23 mouse cellular contexts compared by ENCODE assay signal in genomic region chr4:132964064-132964463, GRCm38 (mm10). TPM values are rescaled to one million over a fixed set of nuclear protein-coding genes. Genes with fewer than 3 reads are reported as not detected.
DNase-seq lines count a peak whose midpoint lies in the region; ATAC-seq and TF ChIP-seq lines count a peak whose summit lies in the region.
"Had no signal": no experiment of that assay in that cellular context is flagged by ENCODE, and none has a peak within 500 bp of the region (broad histone marks: within the 10 kb centered on the region; RNA-seq: fewer than 3 reads in every experiment).

No protein-coding gene starts in this region.

- no peak for DNase-seq in hindbrain, embryonic 10.5 days (ENCODE audit: low spot score)
- no peak for DNase-seq in hindbrain, postnatal 0 days (ENCODE audit: low spot score)
- peak; percentile 57 for DNase-seq in ES-CJ7 (ENCODE audit: low read depth, low spot score)
- no peak for DNase-seq in embryonic facial prominence, embryonic 10.5 days (ENCODE audit: low spot score)
- no peak for DNase-seq in adrenal gland, postnatal 36 days
- DNase-seq: adrenal gland, postnatal 25 days; cerebellum, adult 11 months; cerebellum, adult 9-11 months; gastrocnemius, postnatal 10 days; heart, postnatal 14 days; kidney, postnatal 4 days; liver; lung, postnatal 36 days had no signal

- no peaks in the 10 kb centered on the region for H3K36me3 ChIP-seq in hindbrain, embryonic 10.5 days
- no peaks in the 10 kb centered on the region for H3K36me3 ChIP-seq in hindbrain, postnatal 0 days (ENCODE audit: insufficient read depth, low read length)
- no peaks in the 10 kb centered on the region for H3K36me3 ChIP-seq in embryonic facial prominence, embryonic 10.5 days (replicated peaks)
- no peaks in the 10 kb centered on the region for H3K36me3 ChIP-seq in midbrain, embryonic 15.5 days (replicated peaks)
- H3K36me3 ChIP-seq in intestine, embryonic 16.5 days (ENCODE audit: control insufficient read depth, insufficient read depth, low read length) = no peaks in the 10 kb centered on the region
- H3K36me3 ChIP-seq: heart, embryonic 13.5 days; hindbrain, embryonic 15.5 days; liver, embryonic 15.5 days; lung, embryonic 15.5 days; neural tube, embryonic 12.5 days had no signal

- no peak overlapping the region for H3K4me2 ChIP-seq in hindbrain, postnatal 0 days (ENCODE audit: low read depth, low read length)
- no peak overlapping the region for H3K4me2 ChIP-seq in midbrain, embryonic 15.5 days
- no peak overlapping the region for H3K4me2 ChIP-seq in intestine, embryonic 16.5 days (ENCODE audit: low read depth, low read length)
- H3K4me2 ChIP-seq: heart, embryonic 13.5 days; hindbrain, embryonic 15.5 days; liver, embryonic 15.5 days; lung, embryonic 15.5 days; neural tube, embryonic 12.5 days had no signal

- H3K9me3 ChIP-seq in hindbrain, embryonic 10.5 days = no peaks in the 10 kb centered on the region
- no peaks in the 10 kb centered on the region for H3K9me3 ChIP-seq in hindbrain, postnatal 0 days (ENCODE audit: low read length)
- H3K9me3 ChIP-seq in embryonic facial prominence, embryonic 10.5 days = no peaks in the 10 kb centered on the region
- no peaks in the 10 kb centered on the region for H3K9me3 ChIP-seq in midbrain, embryonic 15.5 days
- no peaks in the 10 kb centered on the region for H3K9me3 ChIP-seq in intestine, embryonic 16.5 days (ENCODE audit: control insufficient read depth, low read length)
- H3K9me3 ChIP-seq: heart, embryonic 13.5 days; hindbrain, embryonic 15.5 days; liver, embryonic 15.5 days; lung, embryonic 15.5 days; megakaryocyte, embryonic 14.5 days; neural tube, embryonic 12.5 days had no signal

- WGBS in hindbrain, embryonic 10.5 days = 30% methylated on average over 3 of the region's 3 CpGs
- WGBS in hindbrain, postnatal 0 days = 40% methylated on average over 3 of the region's 3 CpGs
- WGBS in embryonic facial prominence, embryonic 10.5 days = 35% methylated on average over 3 of the region's 3 CpGs
- 39% methylated on average over 3 of the region's 3 CpGs for WGBS in midbrain, embryonic 15.5 days
- 58% methylated on average over 3 of the region's 3 CpGs for WGBS in intestine, embryonic 16.5 days

- ATAC-seq in hindbrain, postnatal 0 days = no peak
- no peak for ATAC-seq in midbrain, embryonic 15.5 days (replicated peaks)
- no peak for ATAC-seq in intestine, embryonic 16.5 days
- ATAC-seq: intestine, postnatal 0 days had no signal

- H3K4me1 ChIP-seq in hindbrain, embryonic 10.5 days (replicated peaks) = peaks cover 53% of the 10 kb centered on the region
- H3K4me1 ChIP-seq in hindbrain, postnatal 0 days (ENCODE audit: insufficient read depth, low read length) = 0 out of 2 replicates have a peak, but pooled peaks cover 14% of the 10 kb centered on the region
- H3K4me1 ChIP-seq in embryonic facial prominence, embryonic 10.5 days = peaks cover 52% of the 10 kb centered on the region
- peaks cover 19% of the 10 kb centered on the region for H3K4me1 ChIP-seq in midbrain, embryonic 15.5 days
- peaks cover 25% of the 10 kb centered on the region for H3K4me1 ChIP-seq in intestine, embryonic 16.5 days (ENCODE audit: control insufficient read depth, insufficient read depth, low read length)

- H3K4me3 ChIP-seq in hindbrain, embryonic 10.5 days = no peak overlapping the region
- H3K4me3 ChIP-seq in hindbrain, postnatal 0 days (ENCODE audit: low read length) = no peak overlapping the region
- H3K4me3 ChIP-seq in embryonic facial prominence, embryonic 10.5 days = no peak overlapping the region
- H3K4me3 ChIP-seq in midbrain, embryonic 15.5 days = no peak overlapping the region
- H3K4me3 ChIP-seq in intestine, embryonic 16.5 days (ENCODE audit: low read length) = no peak overlapping the region
- H3K4me3 ChIP-seq: heart, embryonic 13.5 days; hindbrain, embryonic 15.5 days; liver, embryonic 15.5 days; lung, embryonic 15.5 days; megakaryocyte, embryonic 14.5 days; neural tube, embryonic 12.5 days had no signal

- no peak for TF ChIP-seq CTCF in hindbrain, postnatal 0 days (IDR thresholded peaks at IDR 0.05; ENCODE audit: low read depth)

- peak overlapping the region; percentile 81 for H3K27ac ChIP-seq in hindbrain, embryonic 10.5 days
- H3K27ac ChIP-seq in hindbrain, postnatal 0 days = no peak overlapping the region
- H3K27ac ChIP-seq in embryonic facial prominence, embryonic 10.5 days (replicated peaks) = peak overlapping the region; percentile 81
- peak overlapping the region; percentile 40; the same call in 1 of the 2 replicates for H3K27ac ChIP-seq in midbrain, embryonic 15.5 days
- no peak overlapping the region for H3K27ac ChIP-seq in intestine, embryonic 16.5 days (ENCODE audit: low read length)
- H3K27ac ChIP-seq: heart, embryonic 13.5 days; hindbrain, embryonic 15.5 days; liver, embryonic 15.5 days; lung, embryonic 15.5 days; neural tube, embryonic 12.5 days had no signal

- no peak overlapping the region for H3K9ac ChIP-seq in hindbrain, postnatal 0 days (replicated peaks; ENCODE audit: low read length)
- no peak overlapping the region for H3K9ac ChIP-seq in midbrain, embryonic 15.5 days
- H3K9ac ChIP-seq in intestine, embryonic 16.5 days (ENCODE audit: low read depth, low read length) = no peak overlapping the region
- H3K9ac ChIP-seq: heart, embryonic 13.5 days; hindbrain, embryonic 15.5 days; liver, embryonic 15.5 days; lung, embryonic 15.5 days; neural tube, embryonic 12.5 days had no signal

- no peaks in the 10 kb centered on the region; the same call in 1 of the 2 replicates for H3K27me3 ChIP-seq in hindbrain, embryonic 10.5 days (ENCODE audit: insufficient read depth, poor library complexity, severe bottlenecking)
- no peaks in the 10 kb centered on the region for H3K27me3 ChIP-seq in hindbrain, postnatal 0 days (ENCODE audit: insufficient read depth, low read length)
- H3K27me3 ChIP-seq in embryonic facial prominence, embryonic 10.5 days (replicated peaks; ENCODE audit: low read depth, poor library complexity, severe bottlenecking) = no peaks in the 10 kb centered on the region
- no peaks in the 10 kb centered on the region for H3K27me3 ChIP-seq in midbrain, embryonic 15.5 days (replicated peaks)
- no peaks in the 10 kb centered on the region for H3K27me3 ChIP-seq in intestine, embryonic 16.5 days (replicated peaks; ENCODE audit: control insufficient read depth, insufficient read depth, low read length)
- H3K27me3 ChIP-seq: heart, embryonic 13.5 days; hindbrain, embryonic 15.5 days; liver, embryonic 15.5 days; lung, embryonic 15.5 days; megakaryocyte, embryonic 14.5 days; neural tube, embryonic 12.5 days had no signal

RNA-seq across cellular contexts. Expression of gene Fgr, which starts 9.8 kb away (rescaled TPM):
- polyA plus RNA-seq in hindbrain, embryonic 10.5 days (2016; fragmentation: Nextera tagmentation; extraction: Ambion mirVana) = 0.14 TPM in 1 of 2 replicates, not detected in the other
- 0.07 and 0.73 TPM in 2 replicates for total RNA-seq in hindbrain, postnatal 0 days (2014; rRNA removed)
- polyA plus RNA-seq in hindbrain, postnatal 0 days (2015; fragmentation: Nextera tagmentation; extraction: Ambion mirVana) = 0.19 and 0.39 TPM in 2 replicates
- polyA plus RNA-seq in embryonic facial prominence, embryonic 10.5 days (2016; fragmentation: Nextera tagmentation; extraction: Ambion mirVana) = 0.16 and 0.21 TPM in 2 replicates
- polyA plus RNA-seq in midbrain, embryonic 15.5 days (2015; fragmentation: Nextera tagmentation; extraction: Ambion mirVana) = 0.06 and 0.27 TPM in 2 replicates
- 3.1 and 3.5 TPM in 2 replicates for polyA plus RNA-seq in intestine, embryonic 16.5 days (2015; fragmentation: Nextera tagmentation; extraction: Ambion mirVana)
- under 1 TPM; 0.30 to 0.40 TPM for total RNA-seq in adrenal gland, postnatal 36 days (2021)
- polyA plus RNA-seq: forebrain, embryonic 11.5 days had no signal

RNA-seq across cellular contexts. Expression of gene Fam76a, which starts 41.7 kb away (rescaled TPM):
- 32.9 and 33.2 TPM in 2 replicates for polyA plus RNA-seq in hindbrain, embryonic 10.5 days (2016; fragmentation: Nextera tagmentation; extraction: Ambion mirVana)
- total RNA-seq in hindbrain, postnatal 0 days (2014; rRNA removed) = 17.3 and 18.4 TPM in 2 replicates
- 28.3 and 34.5 TPM in 2 replicates for polyA plus RNA-seq in hindbrain, postnatal 0 days (2015; fragmentation: Nextera tagmentation; extraction: Ambion mirVana)
- polyA plus RNA-seq in embryonic facial prominence, embryonic 10.5 days (2016; fragmentation: Nextera tagmentation; extraction: Ambion mirVana) = 31.0 and 32.1 TPM in 2 replicates
- polyA plus RNA-seq in midbrain, embryonic 15.5 days (2015; fragmentation: Nextera tagmentation; extraction: Ambion mirVana) = 44.6 and 45.6 TPM in 2 replicates
- 40.5 and 45.6 TPM in 2 replicates for polyA plus RNA-seq in intestine, embryonic 16.5 days (2015; fragmentation: Nextera tagmentation; extraction: Ambion mirVana)
- 10 to 100 TPM; 35.5 to 38.6 TPM for total RNA-seq in adrenal gland, postnatal 36 days (2021)

RNA-seq across cellular contexts. Expression of gene Ahdc1, which starts 47.0 kb away (rescaled TPM):
- 9.0 and 9.7 TPM in 2 replicates for polyA plus RNA-seq in hindbrain, embryonic 10.5 days (2016; fragmentation: Nextera tagmentation; extraction: Ambion mirVana)
- 88.2 and 106 TPM in 2 replicates for total RNA-seq in hindbrain, postnatal 0 days (2014; rRNA removed)
- polyA plus RNA-seq in hindbrain, postnatal 0 days (2015; fragmentation: Nextera tagmentation; extraction: Ambion mirVana) = 9.7 and 10.8 TPM in 2 replicates
- 11.5 and 11.6 TPM in 2 replicates for polyA plus RNA-seq in embryonic facial prominence, embryonic 10.5 days (2016; fragmentation: Nextera tagmentation; extraction: Ambion mirVana)
- polyA plus RNA-seq in midbrain, embryonic 15.5 days (2015; fragmentation: Nextera tagmentation; extraction: Ambion mirVana) = 13.5 and 14.4 TPM in 2 replicates
- polyA plus RNA-seq in intestine, embryonic 16.5 days (2015; fragmentation: Nextera tagmentation; extraction: Ambion mirVana) = 5.3 and 5.7 TPM in 2 replicates
- total RNA-seq in adrenal gland, postnatal 36 days (2021) = 10 to 100 TPM; 63.7 to 74.1 TPM

Comparison
In these comparisons a context has a peak if more than half of its experiments do, and no peak if none do; other contexts are left out.
1. H3K27ac ChIP-seq: peak in hindbrain, embryonic 10.5 days (single experiment), embryonic facial prominence, embryonic 10.5 days (single experiment) and midbrain, embryonic 15.5 days (single experiment); none in hindbrain, postnatal 0 days (single experiment) and intestine, embryonic 16.5 days (single experiment).